Mouse (Mus musculus): Measurements from ENCODE around the gene Gapdh.

DNA sequence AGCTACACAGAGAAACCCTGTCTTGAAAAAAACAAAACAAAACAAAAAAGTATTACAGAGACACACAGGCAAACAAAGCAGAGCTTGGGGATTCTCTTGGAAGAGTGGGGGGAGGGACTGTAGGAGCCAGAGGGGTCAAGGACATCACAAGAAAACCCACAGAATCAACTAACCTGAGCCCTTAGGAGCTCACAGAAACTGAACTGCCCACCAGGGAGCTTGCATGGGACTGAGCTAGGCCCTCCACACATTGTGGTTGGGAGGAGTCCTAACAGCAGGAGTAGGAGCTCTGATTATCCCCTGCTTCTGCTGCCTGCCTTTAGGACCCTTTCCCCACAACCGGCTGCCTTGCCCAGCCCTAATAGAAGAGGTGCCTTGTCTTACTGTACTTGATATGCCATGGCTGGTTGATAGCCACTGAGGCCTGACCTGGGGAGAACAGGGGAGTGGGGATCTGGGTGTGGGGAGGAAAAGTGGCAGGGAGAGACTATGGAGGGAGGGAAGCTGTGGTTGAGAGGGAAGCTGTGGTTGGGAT is 29.3 kb upstream of the Gapdh start:
- TF ChIP-seq CTCF (IDR thresholded peaks at IDR 0.05; ENCODE audit: low read depth, low read length) = no peak
- TF ChIP-seq POLR2A (IDR thresholded peaks at IDR 0.05; ENCODE audit: borderline replicate concordance, low read depth, low read length) = no peak
